Mouse (Mus musculus): ENCODE measurements around the gene Stx19.

Gene Stx19

DNA sequence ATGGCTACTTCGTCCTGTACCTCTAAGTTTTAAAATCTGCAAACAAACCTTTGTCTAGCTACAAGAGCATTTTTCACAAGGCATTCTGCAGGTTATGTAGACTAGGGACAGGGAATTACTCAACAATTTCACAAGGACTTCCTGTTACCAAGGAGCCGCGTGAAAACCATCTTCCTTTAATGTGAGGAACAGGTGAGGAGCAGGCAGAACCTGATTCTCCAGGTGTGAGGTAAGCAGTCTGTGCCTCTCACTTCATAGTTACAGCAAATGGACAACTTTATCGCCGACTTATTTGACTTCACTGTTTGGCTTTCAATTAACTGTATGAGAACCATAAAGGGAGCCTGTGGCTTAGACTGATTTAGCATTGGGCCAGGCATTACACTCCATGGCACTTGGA is at the start of gene Stx19:
TSS of gene Stx19 (plus strand) at position 186 of the 400 bp plus-strand sequence.
- DNase-seq (ENCODE audit: low spot score): no peak

GRCm38 (mm10) chr16:62773462-62773861 is 41.0 kb upstream of the Stx19 start:
- DNase-seq (ENCODE audit: low spot score): no peak

DNA sequence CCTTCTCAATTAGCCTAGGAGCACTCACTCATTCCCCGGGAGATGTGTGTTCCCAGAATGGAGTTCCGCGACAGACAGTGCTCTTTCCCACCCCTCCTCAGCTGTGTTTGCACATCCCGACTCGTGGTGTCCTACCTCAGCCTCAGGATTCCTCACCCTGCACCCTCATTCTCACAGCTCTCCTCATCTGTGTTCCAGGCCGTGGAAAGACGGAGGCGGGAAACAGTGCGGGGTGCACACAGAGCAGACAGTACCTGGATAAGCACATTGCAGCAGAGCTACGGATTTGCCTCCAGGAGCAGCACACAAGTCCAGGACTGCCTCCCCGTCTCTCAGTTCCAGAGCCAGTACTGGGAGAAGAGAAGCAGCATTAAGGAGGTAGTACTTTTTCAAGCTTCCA is 38.4 kb upstream of the Stx19 start:
- no peak for DNase-seq (ENCODE audit: low spot score)

- DNase-seq (ENCODE audit: low spot score): no peak
Observed at GRCm38 (mm10) chr16:62778282-62778681, 36.2 kb upstream of the Stx19 start.

DNA sequence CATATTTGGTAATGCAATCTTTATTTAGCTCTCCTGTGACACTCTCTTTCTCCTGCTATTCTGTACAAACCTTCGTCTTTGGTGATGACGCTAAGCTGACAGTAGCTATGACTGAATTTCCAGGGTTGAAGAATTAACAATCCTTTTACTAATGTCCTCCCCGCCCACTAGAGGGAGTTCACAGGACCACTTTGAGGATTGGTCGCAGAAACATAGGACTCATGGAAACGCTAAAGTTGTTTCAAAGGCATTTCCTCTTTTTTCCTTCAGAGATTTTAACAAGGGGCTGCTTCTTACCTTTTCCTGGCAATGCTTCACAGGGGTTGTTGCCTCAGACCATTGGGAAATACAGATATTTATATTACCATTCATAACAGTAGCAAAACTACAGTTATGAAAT is 32.2 kb upstream of the Stx19 start:
- DNase-seq (ENCODE audit: low spot score): peak; percentile 6

- peak; percentile 95 for DNase-seq (ENCODE audit: low spot score)
Observed at GRCm38 (mm10) chr16:62786621-62787331, 27.7 kb upstream of the Stx19 start, which contains the start of gene Nsun3. Gene Nsun3, minus strand, starts transcription at chr16:62786818.

DNA sequence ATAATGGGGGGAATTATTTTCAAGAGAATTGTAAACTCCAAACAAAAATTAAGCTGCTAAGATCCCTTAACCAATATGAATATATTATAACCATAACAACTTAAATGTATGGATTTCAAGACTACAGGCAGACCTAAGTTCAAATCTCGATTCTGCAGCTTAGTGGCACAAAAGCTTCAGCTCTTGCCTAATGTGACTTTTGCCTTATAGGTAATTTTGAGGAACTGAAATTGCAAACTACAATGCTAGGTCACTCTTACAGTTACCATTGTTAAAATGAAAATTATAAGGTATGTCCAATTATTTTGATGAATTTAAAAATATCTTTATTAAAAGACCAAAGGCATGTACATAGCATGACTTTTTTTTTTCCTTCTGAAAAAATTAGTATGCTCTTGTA is 17.9 kb upstream of the Stx19 start:
- DNase-seq (ENCODE audit: low spot score): no peak

DNA sequence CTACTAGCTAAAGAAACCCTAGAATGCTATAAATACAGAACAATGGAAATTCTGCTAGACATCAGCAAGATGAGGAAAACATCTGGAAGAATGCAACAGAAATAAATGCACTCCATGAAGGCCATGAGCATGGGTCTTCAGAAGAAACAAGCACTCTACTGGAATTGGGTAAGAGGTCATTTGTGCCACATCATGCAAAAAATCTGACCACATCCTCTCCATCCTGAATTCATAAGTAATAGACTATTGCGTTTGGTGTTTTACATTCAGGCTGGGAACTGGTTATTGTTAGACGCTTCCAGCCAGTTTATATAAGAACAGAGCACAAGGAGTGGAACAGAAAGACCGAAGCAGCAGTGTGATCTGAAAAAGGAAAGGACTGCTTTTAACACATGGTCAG is 15.7 kb upstream of the Stx19 start:
- DNase-seq (ENCODE audit: low spot score): no peak

GRCm38 (mm10) chr16:62799426-62799825 is 15.1 kb upstream of the Stx19 start:
- no peak for DNase-seq (ENCODE audit: low spot score)

DNA sequence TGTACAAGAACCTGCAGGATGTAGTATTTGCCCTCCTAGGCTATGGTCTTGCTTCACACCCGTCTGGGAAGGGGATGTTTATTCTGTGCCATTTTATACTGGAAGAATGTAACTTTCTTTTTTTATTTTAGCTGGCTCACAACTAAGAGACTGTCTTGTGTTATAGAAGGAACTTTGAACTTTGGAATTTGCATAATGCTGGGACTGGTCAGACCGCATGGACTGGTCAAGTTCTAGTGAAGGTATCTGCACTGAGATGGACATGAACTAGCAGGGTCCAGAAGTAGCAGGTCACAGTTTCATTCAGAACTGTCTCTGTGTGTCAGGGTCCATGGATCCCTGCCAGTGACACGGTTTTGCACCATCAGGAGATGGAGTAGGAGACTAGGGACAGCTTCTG is 14.6 kb upstream of the Stx19 start:
- no peak for DNase-seq (ENCODE audit: low spot score)

DNA sequence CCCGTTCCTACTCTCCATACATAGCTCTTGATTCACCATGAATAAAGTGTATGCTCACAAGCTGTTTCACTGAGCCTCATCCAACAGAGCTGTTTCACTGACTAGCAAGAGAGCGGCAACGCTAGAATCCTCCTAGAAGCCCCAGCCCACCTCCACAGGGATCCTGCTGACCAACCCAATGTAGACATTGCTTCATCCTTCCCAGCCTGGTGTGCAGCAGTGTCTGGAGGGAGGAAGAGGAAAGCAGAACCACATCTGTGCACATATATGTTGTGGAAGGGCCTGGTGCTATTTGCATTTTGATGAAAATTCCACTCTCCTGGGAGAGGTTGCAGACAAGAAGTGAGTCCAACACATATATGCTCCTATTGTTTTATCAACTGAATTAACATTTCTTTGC is 9.9 kb upstream of the Stx19 start:
- DNase-seq (ENCODE audit: low spot score): no peak

DNA sequence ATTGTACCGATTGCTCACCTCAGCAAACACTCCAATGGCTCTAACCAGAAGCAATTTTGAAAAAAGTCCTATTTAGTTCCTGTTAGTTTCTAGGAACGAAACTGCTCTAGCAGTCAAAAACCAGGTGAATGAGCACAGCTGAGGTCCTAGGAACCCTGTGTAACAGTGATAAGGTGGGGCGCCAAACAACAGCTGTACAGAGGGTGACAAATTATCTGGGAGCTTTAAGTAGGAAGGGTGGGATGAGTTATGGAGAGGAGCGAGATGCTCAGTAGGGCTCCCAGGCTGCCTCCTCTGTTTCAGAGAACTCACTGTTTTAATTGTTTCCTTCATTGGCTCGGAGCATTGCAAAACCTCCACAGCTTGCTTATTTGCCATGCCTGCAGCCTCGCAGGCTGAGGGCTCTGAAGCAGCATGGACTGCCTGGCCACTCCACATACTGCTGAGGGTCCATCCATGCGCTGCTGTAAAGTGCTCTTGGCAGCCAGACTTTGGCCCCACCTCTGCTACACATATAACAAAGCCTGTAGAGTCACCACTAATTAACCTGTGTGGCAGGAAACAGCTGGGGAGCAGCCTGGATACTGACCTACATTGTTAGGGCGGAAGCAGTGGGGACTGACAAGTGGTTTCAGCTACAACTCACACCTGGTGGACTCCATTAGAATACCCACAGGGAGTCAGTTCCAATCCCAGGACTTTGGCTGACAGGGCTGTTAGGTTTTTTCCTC is 7.1 kb upstream of the Stx19 start:
- no peak for DNase-seq (ENCODE audit: low spot score)

GRCm38 (mm10) chr16:62810855-62811254 is 3.6 kb upstream of the Stx19 start:
- no peak for DNase-seq (ENCODE audit: low spot score)

DNA sequence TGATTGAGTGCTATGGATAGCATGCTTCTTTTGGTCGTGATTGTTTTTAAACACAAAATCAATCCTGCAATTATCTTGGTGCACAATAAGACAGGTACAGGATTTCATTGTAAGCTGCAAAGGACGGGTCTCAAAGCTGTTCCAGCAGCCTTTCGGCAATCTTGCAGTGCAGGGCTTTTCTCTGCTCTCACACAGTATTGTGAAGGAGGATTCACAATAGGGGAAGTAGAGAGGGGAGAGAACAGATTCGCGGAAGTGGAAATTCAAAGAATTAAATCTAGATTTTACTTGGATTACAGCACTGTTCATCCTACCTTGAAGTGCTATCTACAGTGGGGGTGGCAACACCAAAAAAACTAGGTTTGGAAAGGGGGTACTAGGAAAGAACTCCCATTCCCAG is 686 bp upstream of the Stx19 start:
- no peak for DNase-seq (ENCODE audit: low spot score)

DNA sequence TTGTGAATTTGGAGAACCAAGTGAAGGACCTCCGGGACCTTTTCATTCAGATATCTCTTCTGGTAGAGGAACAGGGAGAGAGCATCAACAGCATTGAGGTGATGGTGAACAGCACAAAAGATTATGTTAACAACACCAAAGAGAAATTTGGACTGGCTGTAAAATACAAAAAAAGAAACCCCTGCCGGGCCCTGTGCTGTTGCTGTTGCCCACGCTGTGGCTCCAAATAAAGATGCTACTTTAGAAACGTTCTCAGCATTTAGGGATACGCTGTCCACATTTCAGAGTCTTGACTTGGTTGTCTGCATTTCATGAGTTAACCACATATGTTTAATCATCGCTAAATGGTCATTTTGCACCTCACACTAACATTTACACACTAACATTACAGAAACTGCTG is 8.0 kb downstream of the Stx19 start:
- no peak for DNase-seq (ENCODE audit: low spot score)

DNA sequence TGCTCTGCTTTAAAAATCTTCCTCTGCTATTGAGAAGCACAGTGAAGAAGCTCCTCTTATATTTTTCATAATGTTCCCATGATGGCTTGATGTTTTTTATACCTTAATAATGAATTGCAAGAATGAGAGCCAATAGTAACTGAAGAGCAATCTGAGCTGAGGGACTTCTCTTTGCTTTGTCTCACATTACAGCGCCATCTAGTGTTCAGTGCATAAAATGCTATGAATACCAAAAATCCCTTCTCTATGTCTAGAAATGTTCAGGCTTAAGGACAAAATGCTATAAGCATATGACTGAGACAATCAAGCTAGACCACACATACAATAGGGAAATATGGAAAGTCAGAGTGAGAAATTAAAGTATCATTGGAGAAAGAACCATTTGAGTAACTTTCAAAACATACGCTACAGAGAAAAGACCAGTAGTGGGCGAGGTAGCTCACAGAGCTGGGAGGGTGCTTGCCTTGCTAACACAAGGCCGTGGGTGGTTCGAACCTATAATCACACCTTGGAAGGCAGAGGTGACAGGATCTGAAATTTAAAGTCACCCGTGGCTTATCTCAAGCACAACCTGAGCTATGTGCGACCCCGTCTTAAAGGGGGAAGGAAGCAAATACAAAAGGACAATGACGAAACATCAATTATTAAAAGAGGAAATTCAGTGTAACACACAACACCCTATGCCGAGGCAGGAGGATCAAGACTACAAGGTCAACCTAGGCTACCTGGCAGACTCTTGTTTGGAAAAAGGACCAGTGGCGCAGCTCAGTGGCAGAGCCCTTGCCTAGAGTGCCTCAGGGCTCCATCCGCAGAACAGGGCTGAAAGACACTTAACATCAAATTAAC is 11.9 kb downstream of the Stx19 start:
- peak; percentile 29 for DNase-seq (ENCODE audit: low spot score)

DNA sequence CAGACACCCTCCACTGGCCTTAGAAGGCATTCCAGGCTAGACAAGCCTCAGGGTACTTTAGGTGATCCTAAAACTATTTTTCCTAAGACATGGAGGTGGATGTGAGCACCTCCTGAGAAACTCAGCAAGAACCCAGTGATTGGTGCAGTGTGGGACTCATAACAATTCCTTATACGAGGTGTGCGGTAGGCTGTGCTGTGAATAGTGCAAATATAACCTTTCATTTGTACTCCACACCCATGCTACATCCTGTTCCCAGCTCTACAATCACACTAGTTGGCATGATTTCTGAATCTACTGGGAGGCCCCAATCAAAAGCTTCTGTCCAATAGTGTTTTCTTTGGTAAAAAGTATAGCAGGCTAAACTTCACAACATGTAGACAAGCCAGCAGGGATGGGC is 17.6 kb downstream of the Stx19 start:
- DNase-seq (ENCODE audit: low spot score): no peak

DNA sequence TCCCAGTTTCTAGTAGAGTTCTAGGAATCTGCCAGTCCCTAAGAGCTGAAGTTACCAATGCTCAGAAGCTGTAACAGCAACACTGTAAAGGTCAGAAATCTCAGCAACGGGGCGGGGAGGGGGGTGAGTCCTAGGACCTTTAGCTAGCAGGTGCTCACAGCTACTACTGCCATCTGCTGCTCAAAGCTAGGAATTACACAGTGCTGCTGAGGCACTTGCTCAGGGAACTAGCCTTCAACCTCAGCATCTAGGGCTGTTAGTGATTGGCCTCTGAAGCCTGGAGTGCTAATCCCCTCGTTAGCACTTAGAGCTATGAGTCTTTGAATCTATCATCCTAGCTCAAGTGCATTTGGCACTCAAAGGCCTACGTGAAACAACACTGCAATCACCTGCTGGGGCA is 18.0 kb downstream of the Stx19 start:
- no peak for DNase-seq (ENCODE audit: low spot score)

DNA sequence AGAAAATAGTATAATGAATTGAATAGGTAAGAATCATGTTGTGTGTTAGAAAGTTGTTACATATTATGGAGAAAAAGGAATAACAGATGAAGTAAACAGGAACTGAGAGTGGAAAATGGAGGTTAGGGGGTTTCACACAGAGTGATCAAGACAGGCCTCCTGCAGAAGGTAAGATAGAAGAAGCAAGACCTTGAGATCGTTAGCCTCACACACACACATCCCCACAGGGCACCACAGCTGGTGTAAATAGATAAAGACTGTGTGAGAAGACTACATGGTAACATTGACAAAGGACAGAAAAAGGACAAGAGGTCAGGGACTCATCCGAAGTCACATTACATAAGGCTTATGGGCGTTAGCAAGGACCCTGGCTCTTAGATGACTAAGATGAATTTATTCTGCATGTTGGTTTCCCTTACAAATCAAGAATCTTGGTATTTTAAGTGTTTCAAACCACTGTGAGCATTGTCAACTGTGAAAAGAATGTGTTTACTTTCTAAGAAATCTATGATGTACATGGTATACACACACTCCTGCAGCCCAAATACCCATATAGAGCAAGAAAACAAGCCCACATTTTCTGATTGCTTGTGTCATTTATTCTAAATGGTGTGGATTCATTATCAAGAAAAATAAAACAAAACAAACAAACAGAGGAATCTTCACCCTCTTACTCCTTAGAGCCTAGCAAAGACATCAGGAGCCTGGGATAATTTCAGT is 19.7 kb downstream of the Stx19 start:
- DNase-seq (ENCODE audit: low spot score): peak; percentile 70

GRCm38 (mm10) chr16:62845341-62845740 is 30.9 kb downstream of the Stx19 start:
- DNase-seq (ENCODE audit: low spot score): no peak

DNA sequence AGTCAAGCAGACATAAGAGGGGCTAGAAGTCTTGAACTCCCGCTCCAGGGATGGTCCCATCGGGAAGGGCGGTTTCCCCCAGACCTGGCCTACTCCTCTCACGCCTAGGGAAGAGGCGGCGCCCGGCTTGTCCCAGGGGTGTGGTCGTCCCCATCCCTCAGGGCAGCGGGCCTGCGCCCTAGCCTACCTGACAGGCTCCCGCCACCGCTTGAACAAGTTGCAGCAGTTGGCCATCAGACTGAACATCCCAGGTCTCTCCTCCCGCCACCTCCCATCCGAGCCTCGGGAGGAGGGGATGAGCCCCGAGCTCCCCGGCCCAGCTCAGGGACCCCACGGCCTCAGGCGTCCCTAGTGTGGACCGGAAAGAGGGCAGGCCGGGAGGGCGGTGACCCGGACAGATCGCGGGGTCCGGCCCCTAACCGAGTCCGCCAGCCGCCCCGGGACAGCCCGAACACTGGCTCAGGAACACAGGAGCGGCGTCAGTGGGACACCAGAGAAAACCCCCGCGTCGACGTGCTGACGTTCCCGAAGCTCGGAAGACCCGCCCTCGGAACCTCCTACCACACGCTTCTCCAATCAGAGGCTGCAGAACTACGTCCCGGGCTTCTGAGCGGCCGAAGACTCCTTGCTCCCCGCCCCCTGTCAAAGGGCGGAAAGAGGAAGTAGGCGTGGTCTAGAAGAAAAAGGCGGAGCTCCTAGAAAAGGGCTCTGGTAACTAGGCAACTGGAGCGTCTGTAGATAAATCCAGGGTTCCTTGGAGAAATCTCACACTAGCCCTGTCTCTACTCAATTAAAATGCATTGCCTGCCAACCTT is 32.2 kb downstream of the Stx19 start, which contains the start of gene Arl13b:
TSS of gene Arl13b (minus strand) at position 543 of the 815 bp plus-strand sequence.
- DNase-seq (ENCODE audit: low spot score): peak; percentile 96
